Mouse (Mus musculus): ENCODE measurements around the gene Clip2.

Clip2 gene

DNA sequence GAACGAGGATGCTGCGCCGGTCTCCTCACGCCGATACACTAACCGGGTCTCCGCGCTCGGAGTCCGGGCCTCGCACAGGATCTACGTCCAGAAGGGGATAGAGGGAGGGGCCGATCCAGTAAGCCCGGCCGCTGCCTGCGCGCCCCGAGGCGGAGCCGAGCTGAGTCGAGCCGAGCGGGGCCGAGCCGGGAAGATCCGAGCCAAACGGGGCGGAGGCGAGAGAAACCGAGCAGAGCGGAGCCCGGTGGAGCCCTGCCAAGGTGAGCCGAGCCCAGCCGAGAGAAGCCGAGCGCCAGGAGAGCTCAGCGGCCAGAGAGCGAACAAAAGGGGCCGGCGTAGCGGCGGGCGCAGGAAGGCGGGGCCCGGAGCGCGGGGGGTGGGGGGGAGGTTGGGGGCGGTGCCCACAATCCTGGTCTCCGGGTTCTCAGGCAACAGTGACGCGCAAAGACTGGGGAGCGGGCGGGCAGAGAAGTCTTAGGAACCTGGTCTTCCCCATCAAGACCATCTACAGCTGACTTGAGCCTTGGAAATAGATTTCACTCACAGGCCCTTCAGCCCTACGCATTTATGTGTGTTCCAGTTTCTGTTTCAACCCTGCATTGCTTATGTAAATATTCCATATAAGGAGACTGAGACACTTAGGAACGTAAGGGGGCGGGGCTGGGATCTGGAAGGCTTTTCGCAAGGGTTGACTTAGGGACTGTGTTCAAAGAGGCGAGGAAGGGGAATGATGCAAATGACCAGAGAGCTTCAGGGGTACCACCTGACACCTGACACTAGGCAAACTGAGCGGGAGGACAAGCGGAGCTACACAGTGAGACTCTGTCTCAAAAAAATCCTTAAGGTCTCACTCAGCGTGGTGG lies at the start of gene Clip2:
Gene Clip2 (minus strand): TSS at position 325 of the 863 bp plus-strand sequence.
- peak; percentile 91 for DNase-seq (ENCODE audit: low spot score)

DNA sequence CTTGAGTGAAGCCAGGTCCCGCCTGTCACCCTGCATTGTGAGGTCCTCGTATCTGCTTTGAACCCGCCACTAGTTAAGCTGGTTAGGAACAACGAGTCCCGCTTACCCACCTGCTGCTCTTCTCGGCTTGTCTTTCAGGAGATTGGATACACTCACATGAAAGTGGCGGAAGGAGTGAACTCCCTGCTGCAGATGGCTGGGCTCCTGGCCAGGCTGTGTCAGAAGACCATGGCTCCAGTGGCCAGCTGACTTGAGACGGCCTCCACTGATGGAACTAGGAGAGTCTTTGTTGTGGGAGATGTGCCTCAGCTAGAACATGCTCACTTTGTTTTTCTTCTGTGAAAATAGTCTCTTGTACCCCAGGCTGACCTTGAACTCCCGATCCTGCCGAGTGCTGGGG lies 45.5 kb upstream of the Clip2 start:
- DNase-seq (ENCODE audit: low spot score) = no peak

DNA sequence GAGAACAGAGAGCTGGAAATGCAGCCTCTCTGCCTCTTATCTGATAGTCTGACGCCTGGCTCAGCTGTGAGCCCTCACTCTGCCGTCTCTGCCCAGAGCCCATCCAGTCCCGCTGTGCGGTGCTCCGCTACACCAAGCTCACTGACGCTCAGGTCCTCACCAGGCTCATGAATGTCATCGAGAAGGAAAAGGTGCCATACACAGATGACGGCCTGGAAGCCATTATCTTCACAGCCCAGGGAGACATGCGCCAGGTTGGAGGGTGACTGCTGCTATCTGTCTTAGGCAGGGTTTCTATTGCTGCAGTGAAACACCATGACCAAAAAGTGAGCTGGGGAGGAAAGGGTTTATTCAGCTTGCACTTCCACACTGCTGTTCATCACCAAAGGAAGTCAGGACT lies 40.9 kb upstream of the Clip2 start:
- DNase-seq (ENCODE audit: low spot score) = no peak

DNA sequence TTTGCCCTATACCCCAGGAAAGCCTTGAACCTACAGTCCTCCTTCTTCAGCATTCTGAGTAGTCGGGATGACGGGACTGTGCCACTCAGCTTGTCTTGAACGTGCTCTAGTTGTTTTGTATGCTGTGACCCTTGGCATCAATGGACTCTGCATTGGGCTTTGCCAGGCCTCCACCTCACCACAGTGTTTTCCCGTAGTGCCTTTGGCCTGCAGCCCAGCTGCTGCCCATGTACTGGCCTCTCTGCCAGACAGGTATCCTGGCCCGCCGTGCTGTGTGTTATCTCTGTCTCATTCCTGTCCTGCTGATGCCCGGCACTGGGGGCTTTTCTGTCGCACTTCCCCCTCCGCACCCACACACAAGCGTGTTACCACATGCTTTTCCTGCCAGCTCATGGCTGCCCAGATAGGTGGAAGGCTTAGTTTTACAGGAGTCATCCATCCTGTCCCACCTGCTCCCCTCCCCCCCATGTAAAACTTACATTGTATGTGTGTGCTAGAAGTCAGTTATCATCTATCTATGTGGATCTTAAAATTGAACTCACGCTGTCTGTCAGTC lies 39.9 kb upstream of the Clip2 start:
- no peak for DNase-seq (ENCODE audit: low spot score)

DNA sequence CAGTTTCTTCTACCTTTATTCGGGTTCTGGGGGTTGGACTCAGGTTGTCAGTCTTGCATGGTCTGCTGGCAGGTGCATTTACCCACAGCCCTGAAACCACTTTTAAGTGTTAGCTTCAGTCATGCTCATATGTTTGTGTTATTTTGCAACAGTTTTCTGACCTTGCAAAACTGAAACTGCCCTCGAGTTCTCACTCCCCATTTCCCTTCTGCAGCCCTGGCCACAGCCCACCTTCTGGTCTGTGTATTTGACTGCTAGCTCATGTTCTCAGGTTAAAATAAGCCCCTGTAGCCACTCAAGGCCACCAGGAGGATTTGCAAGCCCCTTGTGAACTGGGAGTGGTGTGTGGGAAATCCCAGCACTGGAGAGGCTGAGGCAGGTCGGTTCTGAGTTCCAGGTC lies 37.7 kb upstream of the Clip2 start:
- no peak for DNase-seq (ENCODE audit: low spot score)

DNA sequence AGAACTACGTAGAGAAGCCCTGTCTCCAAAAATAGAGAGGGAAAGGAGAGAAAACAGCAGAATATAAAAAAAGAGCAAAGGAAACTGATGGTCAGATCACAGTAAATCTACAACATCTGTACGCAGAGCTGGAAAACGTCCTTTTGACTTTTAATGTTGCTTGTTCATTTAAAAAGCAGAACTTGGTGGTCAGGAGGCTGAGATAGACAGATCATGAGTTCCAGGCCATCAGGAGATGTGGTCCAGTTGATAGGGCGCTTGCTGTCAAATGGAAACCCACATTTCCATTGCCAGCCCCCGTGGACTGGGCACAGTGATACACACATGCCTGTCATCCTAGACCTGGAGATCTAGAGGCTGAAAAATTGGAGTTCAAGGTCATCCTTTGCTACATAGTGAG lies 32.6 kb upstream of the Clip2 start:
- DNase-seq (ENCODE audit: low spot score) = no peak

DNA sequence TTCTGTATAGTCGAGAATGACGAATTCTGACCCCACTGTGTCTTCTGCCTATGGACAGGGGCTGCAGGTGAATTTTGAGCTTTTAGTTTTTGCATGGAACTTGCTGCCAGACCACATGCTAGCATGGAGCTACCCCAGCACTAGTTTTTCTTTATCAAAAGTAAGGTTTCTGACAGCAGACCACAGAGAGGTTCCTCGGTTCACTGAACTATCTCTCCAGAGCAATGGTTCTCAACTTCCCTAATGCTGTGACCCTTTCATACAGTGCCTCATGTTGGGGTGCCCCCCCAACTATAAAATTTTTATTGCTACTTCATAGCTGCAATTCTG lies 31.6 kb upstream of the Clip2 start:
- DNase-seq (ENCODE audit: low spot score) = no peak

DNA sequence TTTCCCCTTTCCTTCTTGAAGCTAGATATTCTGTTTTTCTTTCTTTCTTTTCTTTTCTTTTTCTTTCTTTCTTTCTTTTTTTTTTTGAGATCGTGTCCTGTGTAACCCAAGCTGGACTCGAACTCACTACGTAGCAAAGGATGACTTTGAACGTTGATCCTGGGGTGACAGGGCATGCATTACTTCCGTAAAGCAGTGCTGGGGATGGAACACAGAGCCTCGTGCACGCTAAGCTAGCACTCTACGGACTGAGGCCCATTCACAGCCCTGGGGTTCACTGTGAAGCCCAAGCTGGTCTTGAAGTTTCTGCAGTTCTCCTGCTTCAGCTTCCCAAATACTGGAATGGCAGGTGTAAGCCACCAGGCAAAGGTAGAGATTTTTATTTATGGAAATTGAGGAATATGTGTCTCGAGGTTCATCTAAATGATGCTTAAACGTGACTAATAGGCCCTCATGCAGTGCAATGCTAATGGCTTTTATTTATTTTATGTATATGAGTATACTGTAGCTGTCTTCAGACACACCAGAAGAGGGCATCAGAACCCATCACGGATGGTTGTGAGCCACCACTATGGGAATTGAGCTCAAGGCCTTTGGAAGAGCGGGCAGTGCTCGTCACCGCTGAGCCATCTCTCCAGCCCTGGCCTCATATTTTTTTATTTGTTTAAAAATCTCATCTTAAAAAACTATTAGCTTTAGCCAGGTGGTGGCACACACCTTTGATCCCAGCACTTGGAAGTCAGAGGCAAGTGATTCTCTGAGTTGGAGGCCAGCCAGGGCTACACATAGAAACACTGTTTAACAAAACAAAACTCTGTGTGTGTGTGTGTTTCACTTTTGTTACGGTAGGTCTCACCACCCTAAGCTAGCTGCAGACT lies 31.0 kb upstream of the Clip2 start:
- no peak for DNase-seq (ENCODE audit: low spot score)

DNA sequence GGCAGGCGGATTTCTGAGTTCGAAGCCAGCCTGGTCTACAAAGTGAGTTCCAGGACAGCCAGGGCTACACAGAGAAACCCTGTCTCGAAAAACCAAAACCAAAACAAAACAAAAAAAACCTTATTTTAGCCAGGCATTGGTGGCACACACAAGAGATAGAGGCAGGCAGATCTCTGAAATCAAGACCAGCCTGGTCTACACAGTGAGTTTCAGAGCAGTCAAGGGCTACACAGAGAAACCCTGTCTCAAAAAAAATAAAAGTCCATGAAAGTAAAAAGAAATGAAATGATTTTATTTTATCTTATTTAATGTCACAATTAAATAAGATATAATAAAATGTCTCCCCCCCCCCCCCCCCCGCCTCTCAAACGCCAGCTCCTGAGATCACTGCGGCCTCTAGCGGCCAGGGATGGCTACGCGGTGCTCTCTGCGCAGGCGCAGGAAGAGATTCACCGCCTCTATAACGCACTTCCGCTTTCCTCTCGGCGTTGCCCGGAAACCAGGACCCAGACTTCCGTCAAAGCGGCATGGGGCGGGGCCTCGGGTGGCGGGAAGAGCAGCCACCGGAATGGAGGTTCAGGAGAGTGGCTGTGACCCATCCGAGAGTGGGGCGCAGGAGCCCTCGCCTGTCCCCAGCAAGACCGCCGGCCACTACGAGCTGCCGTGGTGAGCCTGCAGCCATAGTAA lies 30.1 kb upstream of the Clip2 start:
- DNase-seq (ENCODE audit: low spot score) = peak; percentile 97

DNA sequence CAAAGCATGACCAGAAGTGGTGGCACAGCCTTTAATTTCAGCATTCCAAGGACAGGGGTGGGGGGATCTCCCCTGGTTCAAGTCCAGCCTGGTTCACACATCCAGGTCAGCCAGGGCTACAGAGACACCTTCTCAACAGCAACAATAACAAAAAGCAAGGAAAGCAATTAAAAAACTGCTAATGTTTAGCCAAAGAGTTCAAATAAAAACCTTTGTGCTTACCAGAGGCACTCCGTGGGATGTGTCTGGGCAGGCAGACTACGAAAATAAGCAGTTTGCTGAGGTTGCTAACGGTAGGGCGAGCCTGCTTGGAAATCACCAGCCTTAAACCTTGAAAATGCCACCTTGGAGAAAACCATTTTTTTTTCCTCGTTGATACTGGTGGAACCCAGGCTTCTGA lies 28.9 kb upstream of the Clip2 start, which contains the start of gene Rfc2:
Gene Rfc2 (plus strand): TSS at position 221 of the 400 bp plus-strand sequence.
- DNase-seq (ENCODE audit: low spot score) = no peak

DNA sequence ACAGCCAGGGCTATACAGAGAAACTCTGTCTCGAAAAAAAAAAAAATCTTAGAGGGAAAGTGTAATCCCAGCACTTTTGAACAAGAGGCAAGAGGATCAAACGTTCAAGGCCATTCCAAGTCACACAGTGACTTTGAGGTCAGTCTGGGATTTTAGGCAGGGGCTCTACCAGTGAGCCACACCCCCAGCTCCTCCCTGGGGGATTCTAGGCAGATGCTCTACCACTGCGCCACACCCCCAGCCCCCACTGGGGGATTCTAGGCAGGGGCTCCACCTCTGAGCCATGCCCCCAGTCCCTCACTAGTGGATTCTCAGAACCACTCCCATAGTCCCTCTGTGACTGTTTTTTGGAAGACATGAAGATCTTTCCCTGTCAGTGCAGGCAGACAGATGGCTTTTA lies 26.9 kb upstream of the Clip2 start:
- no peak for DNase-seq (ENCODE audit: low spot score)

DNA sequence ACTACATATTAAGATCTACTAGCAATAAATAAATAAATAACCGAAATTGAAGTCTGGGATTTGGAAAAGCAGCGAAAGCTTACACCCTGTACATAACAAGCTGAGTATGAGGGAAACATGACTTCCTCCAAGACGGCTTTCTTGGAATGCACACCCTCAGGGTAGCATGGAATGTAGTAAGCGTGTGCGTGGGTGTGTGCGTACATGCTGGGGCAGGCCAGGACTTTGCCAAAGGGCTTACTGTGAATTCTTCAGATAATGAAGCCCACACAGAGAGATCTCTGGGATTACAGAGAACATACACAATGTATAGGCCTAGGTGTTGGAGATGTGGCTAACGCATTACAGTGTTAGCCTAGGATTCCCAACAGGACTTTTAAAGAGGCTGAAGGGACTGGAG lies 25.3 kb upstream of the Clip2 start:
- no peak for DNase-seq (ENCODE audit: low spot score)

DNA sequence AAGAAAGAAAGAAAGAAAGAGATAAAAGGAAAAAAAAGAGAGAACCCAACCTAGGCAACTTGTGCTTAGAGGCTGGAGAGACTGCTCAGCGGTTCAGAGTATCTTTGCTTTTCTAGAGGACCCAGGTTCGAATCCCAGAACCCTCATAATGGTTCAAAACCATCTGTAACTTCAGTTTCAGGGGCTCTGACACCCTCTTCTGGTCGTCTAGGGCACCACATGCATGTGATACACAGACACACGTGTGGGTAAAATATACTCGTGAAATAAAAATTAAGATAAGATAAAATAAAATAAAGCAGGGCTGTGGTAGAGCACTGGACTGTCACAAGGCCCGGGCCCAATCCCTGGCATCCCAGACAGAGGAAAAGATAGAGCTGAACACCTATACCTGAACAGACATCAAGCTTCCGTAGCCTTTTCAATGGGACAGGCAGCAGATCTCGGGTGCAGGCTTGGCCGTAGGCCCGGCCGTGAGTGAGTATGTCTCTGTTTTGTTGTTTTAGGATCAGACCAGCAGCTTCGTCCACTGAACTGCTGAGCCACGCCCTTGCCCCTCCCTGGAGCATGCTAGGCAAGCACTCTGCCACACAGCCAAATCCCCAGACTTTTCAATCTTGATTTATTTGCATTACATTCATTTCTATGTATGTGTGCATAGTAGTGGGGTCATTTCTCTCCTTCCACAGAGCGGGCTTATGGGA lies 24.4 kb upstream of the Clip2 start:
- no peak for DNase-seq (ENCODE audit: low spot score)

DNA sequence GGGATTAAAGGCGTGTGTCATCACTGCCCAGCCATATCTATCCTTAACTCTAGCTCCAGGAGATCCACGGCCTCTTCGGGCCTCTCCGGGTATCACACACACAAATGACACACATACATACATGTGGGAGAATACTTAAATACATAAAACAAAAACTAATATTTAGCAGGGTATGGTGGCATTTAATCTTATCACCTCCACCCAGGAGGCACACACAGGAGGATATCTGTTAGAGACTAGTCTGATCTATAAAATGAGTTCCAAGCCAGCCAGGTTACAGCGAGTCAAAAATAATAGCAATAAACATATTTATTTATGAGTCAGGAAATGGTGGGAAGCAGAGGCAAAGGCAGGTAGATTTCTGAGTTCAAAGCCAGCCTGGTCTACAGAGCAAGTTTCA lies 23.6 kb upstream of the Clip2 start:
- DNase-seq (ENCODE audit: low spot score) = no peak

DNA sequence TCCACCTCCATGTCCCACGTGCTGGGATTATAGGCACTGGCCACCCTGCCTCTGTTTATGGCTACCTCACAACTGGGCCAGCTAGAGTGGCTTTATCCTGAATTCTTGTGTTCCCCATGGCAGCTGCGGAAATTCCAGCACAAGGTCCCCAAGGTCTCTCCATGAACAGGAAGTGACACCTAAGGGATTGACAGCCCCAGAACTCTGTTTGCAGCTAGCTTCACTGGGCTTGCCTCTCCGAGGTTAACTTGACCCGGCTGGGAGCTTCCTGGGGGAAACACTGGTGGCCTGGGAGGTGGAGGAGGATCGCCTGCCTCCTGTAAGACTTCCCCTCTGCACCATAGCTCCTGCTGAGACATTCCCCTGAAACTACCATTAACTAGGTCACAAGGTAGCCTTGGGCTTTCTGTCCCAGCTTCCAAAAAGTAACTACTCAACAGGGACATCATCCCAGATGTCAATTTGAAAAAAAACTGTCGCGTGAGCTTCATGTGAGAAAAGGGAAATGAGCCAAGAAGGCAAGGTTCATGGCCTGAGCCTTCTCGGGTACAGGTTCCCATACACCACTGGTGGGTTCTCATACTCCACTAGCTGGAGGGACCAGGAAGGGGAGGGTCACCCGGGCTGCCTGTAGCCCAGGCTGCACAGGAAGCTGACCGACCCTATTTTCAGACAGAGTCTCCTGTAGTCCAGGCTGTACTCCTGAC lies 20.4 kb upstream of the Clip2 start:
- DNase-seq (ENCODE audit: low spot score) = no peak

DNA sequence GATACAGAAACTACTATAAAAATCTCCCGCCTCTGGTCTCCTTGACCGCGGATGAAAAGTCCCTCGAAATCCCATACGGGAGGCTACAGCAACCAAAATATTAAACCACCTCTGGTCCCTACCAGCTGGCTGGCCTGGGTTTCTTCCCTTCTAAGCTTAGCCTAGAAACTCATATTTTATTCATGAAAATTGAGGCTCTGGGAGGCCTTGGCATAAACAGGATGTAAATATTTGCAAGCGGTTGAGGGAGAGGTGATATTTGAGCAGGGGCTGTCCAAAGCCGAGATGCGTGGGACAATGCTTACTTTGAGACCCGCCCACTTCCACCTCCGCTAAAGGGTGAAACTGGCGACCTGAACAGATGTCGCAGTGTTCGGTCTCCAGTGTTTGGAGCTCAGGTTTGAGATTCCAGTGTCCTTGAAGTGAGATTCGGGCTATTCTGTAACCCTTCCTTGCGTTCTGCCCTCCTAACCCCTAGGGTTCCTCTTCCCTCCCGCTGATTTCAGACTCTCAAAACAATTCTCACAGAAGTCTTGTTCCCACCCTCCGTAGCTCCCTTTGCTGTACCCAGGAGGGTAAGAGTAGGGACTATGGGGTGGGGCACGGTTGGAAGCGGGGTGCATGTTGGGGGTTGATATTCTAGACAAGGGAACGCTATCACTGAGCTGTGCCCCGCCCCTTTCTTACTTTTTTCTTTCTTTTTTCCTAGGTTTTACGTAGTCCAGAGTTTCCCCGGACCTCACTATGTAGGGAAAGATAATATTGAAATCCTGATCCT lies 19.7 kb upstream of the Clip2 start:
- DNase-seq (ENCODE audit: low spot score) = peak; percentile 48

DNA sequence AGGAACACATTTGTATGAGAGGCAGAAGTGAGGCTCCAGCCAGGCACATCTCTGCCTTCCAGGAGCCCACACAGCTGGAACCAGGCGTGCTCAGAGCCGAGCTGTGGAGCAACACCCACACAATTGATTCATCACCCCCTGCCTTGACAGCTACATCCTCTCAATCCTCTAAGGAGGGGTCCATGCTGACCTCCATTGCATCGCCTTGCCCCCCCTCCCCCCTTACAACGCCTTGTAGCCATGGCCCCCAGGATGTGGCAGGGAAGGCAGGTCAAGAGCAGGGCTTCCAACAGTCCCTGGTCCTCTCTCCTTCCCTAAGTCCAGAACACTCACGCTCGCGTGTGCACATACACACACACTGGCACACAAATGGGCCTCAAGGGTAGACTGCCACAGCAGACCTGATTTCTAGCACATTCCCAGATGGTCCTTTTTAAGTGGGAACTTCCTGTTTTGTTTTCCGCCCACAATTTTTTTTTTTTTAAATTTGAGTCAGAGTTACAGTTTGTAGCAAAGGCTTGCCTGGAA lies 16.8 kb upstream of the Clip2 start:
- no peak for DNase-seq (ENCODE audit: low spot score)

DNA sequence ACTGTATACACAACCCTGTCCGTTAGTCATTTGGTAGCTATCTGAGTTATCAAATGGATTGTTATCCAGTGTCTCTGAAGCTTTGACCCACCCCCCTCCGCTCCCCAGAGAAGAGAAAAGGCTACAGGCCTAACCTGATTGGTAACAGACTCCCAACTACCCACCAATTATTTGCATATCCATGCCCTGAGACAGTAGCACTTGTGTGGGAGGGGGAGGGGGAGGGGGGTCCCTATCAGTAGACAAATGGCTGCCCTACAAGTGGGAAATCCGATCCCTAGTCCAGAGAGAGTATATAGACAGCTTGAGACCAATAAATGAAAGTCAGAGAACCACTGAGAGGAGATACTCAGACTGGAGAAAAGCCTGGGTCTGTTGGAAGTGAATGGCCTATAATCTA lies 15.8 kb upstream of the Clip2 start:
- DNase-seq (ENCODE audit: low spot score) = no peak

DNA sequence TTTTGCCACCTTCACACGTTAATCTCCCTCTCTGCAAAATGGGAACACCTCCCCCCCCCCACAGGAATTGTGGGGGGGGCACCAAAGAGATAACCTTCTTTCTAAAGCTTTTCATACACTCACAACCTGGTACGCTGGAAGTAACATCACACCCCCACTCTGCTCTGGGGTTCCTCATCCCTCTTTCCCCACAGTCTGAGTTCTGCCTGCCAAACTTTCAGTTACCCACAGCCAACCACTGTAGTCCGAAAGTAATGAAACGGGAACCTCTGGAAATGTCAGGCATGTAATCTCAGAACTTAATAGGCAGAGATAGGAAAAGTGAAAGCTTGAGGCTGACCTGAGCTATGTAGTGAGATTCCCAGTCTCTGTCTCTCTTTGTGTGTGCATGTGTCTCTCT lies 15.2 kb upstream of the Clip2 start:
- DNase-seq (ENCODE audit: low spot score) = no peak

DNA sequence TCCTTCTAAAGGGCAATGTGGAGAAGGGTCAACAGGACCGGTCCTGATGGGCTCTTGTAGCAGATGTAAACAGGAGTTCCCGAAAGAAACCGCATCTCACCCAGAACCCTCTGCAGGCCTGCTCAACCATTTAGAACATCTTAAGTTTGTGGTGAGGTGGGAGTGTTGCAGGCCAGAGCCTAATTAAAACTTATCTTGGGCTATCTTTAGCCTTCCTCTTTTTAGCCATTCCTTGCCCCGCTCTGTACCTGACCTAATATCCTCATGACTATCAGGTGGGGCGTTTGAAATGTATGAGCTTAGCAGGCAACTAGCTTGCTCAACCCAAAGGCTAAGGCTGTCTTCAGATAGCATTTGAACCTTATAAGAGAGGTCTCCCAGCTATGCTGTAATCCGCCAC lies 13.5 kb upstream of the Clip2 start:
- no peak for DNase-seq (ENCODE audit: low spot score)

Data from T-cell, adult 2 months (primary cell).